In genomic region chr8:110672133-110672532, GRCm38 (mm10) we compare ENCODE assay signal across 8 mouse cellular contexts. TPM values are rescaled to one million over a fixed set of nuclear protein-coding genes. Genes with fewer than 3 reads are reported as not detected.
A peak's percentile ranks its signal among the peaks of the same experiment; 100 is the strongest.
DNase-seq lines count a peak whose midpoint lies in the region; ATAC-seq and TF ChIP-seq lines count a peak whose summit lies in the region.

No protein-coding gene starts in this region.

- H3K27ac ChIP-seq in neural tube, embryonic 13.5 days (replicated peaks): peak overlapping the region; percentile 55; the same call in 1 of the 2 replicates
- H3K27ac ChIP-seq in limb, embryonic 12.5 days: peak overlapping the region; percentile 26
- 0 out of 2 replicates have a peak overlapping the region, but pooled peaks have one; percentile 35 for H3K27ac ChIP-seq in stomach, postnatal 0 days (replicated peaks)

- no peak overlapping the region for H3K4me3 ChIP-seq in neural tube, embryonic 13.5 days
- no peak overlapping the region for H3K4me3 ChIP-seq in limb, embryonic 12.5 days (replicated peaks)
- H3K4me3 ChIP-seq in stomach, postnatal 0 days (ENCODE audit: low read depth, low read length): no peak overlapping the region

- peak; percentile 42 for DNase-seq in cerebellum, adult 8-10 months
- no peak for DNase-seq in cerebellum, adult 9-11 months
- no peak for DNase-seq in neural tube, embryonic 10.5 days (ENCODE audit: extremely low spot score, low spot score)
- DNase-seq in stomach, postnatal 0 days (ENCODE audit: low spot score): no peak
- no peak for DNase-seq in thymus, postnatal 36 days
- DNase-seq in testis, postnatal 10 days (ENCODE audit: low spot score): no peak

- H3K4me2 ChIP-seq in neural tube, embryonic 13.5 days: no peak overlapping the region
- no peak overlapping the region for H3K4me2 ChIP-seq in limb, embryonic 12.5 days
- no peak overlapping the region for H3K4me2 ChIP-seq in stomach, postnatal 0 days (replicated peaks; ENCODE audit: low read depth)

- no peak for TF ChIP-seq CTCF in stomach, postnatal 0 days (IDR thresholded peaks at IDR 0.05; ENCODE audit: low read depth)

- peaks cover 54% of the 10 kb centered on the region for H3K36me3 ChIP-seq in neural tube, embryonic 13.5 days
- H3K36me3 ChIP-seq in limb, embryonic 12.5 days: peaks cover 49% of the 10 kb centered on the region
- peaks cover 6% of the 10 kb centered on the region for H3K36me3 ChIP-seq in stomach, postnatal 0 days (ENCODE audit: control insufficient read depth, insufficient read depth, low read length)

- 86% methylated on average over 2 of the region's 2 CpGs for WGBS in neural tube, embryonic 13.5 days
- 78% methylated on average over 2 of the region's 2 CpGs for WGBS in limb, embryonic 12.5 days
- WGBS in stomach, postnatal 0 days: 91% methylated on average over 2 of the region's 2 CpGs

- TF ChIP-seq EP300 in stomach, postnatal 0 days (optimal IDR thresholded peaks at IDR 0.05): no peak

- H3K9me3 ChIP-seq in neural tube, embryonic 13.5 days: no peaks in the 10 kb centered on the region
- H3K9me3 ChIP-seq in limb, embryonic 12.5 days: no peaks in the 10 kb centered on the region
- H3K9me3 ChIP-seq in stomach, postnatal 0 days (ENCODE audit: control insufficient read depth, low read length): no peaks in the 10 kb centered on the region

- ATAC-seq in neural tube, embryonic 13.5 days (ENCODE audit: low read depth): no peak
- no peak for ATAC-seq in limb, embryonic 12.5 days (ENCODE audit: insufficient number of reproducible peaks, insufficient read depth, low FRiP score, low TSS enrichment, low read depth)
- no peak for ATAC-seq in stomach, postnatal 0 days (ENCODE audit: low FRiP score, low TSS enrichment)

- H3K4me1 ChIP-seq in neural tube, embryonic 13.5 days (replicated peaks): no peaks in the 10 kb centered on the region
- peaks cover 22% of the 10 kb centered on the region for H3K4me1 ChIP-seq in limb, embryonic 12.5 days (replicated peaks)
- no peaks in the 10 kb centered on the region for H3K4me1 ChIP-seq in stomach, postnatal 0 days (replicated peaks; ENCODE audit: control insufficient read depth, insufficient read depth)

- no peak overlapping the region for H3K9ac ChIP-seq in neural tube, embryonic 13.5 days
- no peak overlapping the region for H3K9ac ChIP-seq in limb, embryonic 12.5 days (replicated peaks)
- no peak overlapping the region for H3K9ac ChIP-seq in stomach, postnatal 0 days (ENCODE audit: low read length)

- no peaks in the 10 kb centered on the region for H3K27me3 ChIP-seq in neural tube, embryonic 13.5 days
- H3K27me3 ChIP-seq in limb, embryonic 12.5 days: no peaks in the 10 kb centered on the region
- H3K27me3 ChIP-seq in stomach, postnatal 0 days (ENCODE audit: control insufficient read depth, insufficient read depth, low read length): no peaks in the 10 kb centered on the region

RNA-seq across cellular contexts. Expression of gene Mtss1l, which starts 49.1 kb away (rescaled TPM):
- 13.3 and 14.0 TPM in 2 replicates for polyA plus RNA-seq in neural tube, embryonic 13.5 days (2015; fragmentation: Nextera tagmentation; extraction: Ambion mirVana)
- polyA plus RNA-seq in limb, embryonic 12.5 days (2016; fragmentation: Nextera tagmentation; extraction: Ambion mirVana): 11.8 and 19.2 TPM in 2 replicates
- polyA plus RNA-seq in stomach, postnatal 0 days (2015; fragmentation: Nextera tagmentation; extraction: Ambion mirVana): 5.7 and 7.5 TPM in 2 replicates

RNA-seq across cellular contexts. Expression of gene Vac14, which starts 53.7 kb away (rescaled TPM):
- polyA plus RNA-seq in neural tube, embryonic 13.5 days (2015; fragmentation: Nextera tagmentation; extraction: Ambion mirVana): 25.2 TPM in 2 replicates
- polyA plus RNA-seq in limb, embryonic 12.5 days (2016; fragmentation: Nextera tagmentation; extraction: Ambion mirVana): 23.3 and 23.5 TPM in 2 replicates
- 7.7 and 9.5 TPM in 2 replicates for polyA plus RNA-seq in stomach, postnatal 0 days (2015; fragmentation: Nextera tagmentation; extraction: Ambion mirVana)
